35 mouse cellular contexts compared by ENCODE assay signal in genomic region chr4:108314041-108314440, GRCm38 (mm10). TPM values are rescaled to one million over a fixed set of nuclear protein-coding genes. Genes with fewer than 3 reads are reported as not detected.
DNase-seq lines count a peak whose midpoint lies in the region; ATAC-seq lines count a peak whose summit lies in the region.
"Had no signal": no experiment of that assay in that cellular context is flagged by ENCODE, and none has a peak within 500 bp of the region (broad histone marks: within the 10 kb centered on the region; RNA-seq: fewer than 3 reads in every experiment).

No protein-coding gene starts in this region.

- H3K4me1 ChIP-seq in midbrain, embryonic 15.5 days: no peaks in the 10 kb centered on the region
- H3K4me1 ChIP-seq: embryonic facial prominence, embryonic 10.5 days; embryonic facial prominence, embryonic 15.5 days; forebrain, embryonic 12.5 days; hindbrain, embryonic 12.5 days; midbrain, embryonic 10.5 days; neural tube, embryonic 13.5 days had no signal

- no peak overlapping the region for H3K4me3 ChIP-seq in midbrain, embryonic 15.5 days
- H3K4me3 ChIP-seq: embryonic facial prominence, embryonic 10.5 days; embryonic facial prominence, embryonic 15.5 days; forebrain, embryonic 12.5 days; heart, embryonic 15.5 days; hindbrain, embryonic 12.5 days; left cerebral cortex, adult 2 months; limb, embryonic 12.5 days; liver, embryonic 15.5 days; midbrain, embryonic 10.5 days; myocyte; neural tube, embryonic 13.5 days had no signal

- no peak for ATAC-seq in midbrain, embryonic 15.5 days (replicated peaks)
- ATAC-seq: activated CD4-positive, CD25-positive, alpha-beta regulatory T cell, adult 4 months; forebrain, postnatal 0 days; hindbrain, postnatal 0 days; intestine, embryonic 16.5 days had no signal

- no peaks in the 10 kb centered on the region for H3K9me3 ChIP-seq in midbrain, embryonic 15.5 days
- H3K9me3 ChIP-seq: embryonic facial prominence, embryonic 10.5 days; embryonic facial prominence, embryonic 15.5 days; forebrain, embryonic 12.5 days; heart, embryonic 15.5 days; hindbrain, embryonic 12.5 days; liver, embryonic 15.5 days; midbrain, embryonic 10.5 days; neural tube, embryonic 13.5 days had no signal

- no peak overlapping the region for H3K27ac ChIP-seq in midbrain, embryonic 15.5 days
- H3K27ac ChIP-seq: embryonic facial prominence, embryonic 10.5 days; embryonic facial prominence, embryonic 15.5 days; forebrain, embryonic 12.5 days; heart, embryonic 15.5 days; hindbrain, embryonic 12.5 days; hindbrain, postnatal 0 days; left cerebral cortex, adult 2 months; limb, embryonic 12.5 days; liver, embryonic 15.5 days; midbrain, embryonic 10.5 days; neural tube, embryonic 13.5 days; stomach, postnatal 0 days had no signal

- DNase-seq in layer of hippocampus, adult 11-12 months (ENCODE audit: low spot score): peak; percentile 41
- no peak for DNase-seq in layer of hippocampus, adult 18-20 months (ENCODE audit: low spot score in 2 of 2)
- DNase-seq in B cell, adult 2 months: peak; percentile 60 to 61
- DNase-seq in CD8-positive naive resting alpha-beta T cell, adult 2 months (ENCODE audit: low read depth in 2 of 2, low spot score in 2 of 2): peak; percentile 61 to 70
- DNase-seq in splenic B cell, adult 2 months (ENCODE audit: low read depth, low spot score): peak; percentile 67
- DNase-seq in left cerebral cortex, adult 11 months (ENCODE audit: low spot score): no peak
- DNase-seq: adrenal gland, adult 2 months; adrenal gland, postnatal 36 days; cerebellum, adult 18-20 months; cerebellum, postnatal 10 days; forebrain, postnatal 0 days; heart, postnatal 36 days; kidney, adult 9 months; kidney, postnatal 36 days; lung, embryonic 14.5 days; lung, postnatal 14 days; right cerebral cortex, postnatal 4 days; thymus, adult 18-20 months; thymus, postnatal 25 days had no signal

- H3K36me3 ChIP-seq in splenic B cell, adult 2 months (ENCODE audit: control insufficient read depth, insufficient read depth, low read length, poor library complexity, severe bottlenecking): no peaks in the 10 kb centered on the region
- H3K36me3 ChIP-seq in midbrain, embryonic 15.5 days (replicated peaks): no peaks in the 10 kb centered on the region
- H3K36me3 ChIP-seq: embryonic facial prominence, embryonic 10.5 days; embryonic facial prominence, embryonic 15.5 days; forebrain, embryonic 12.5 days; heart, embryonic 15.5 days; hindbrain, embryonic 12.5 days; limb, embryonic 12.5 days; liver, embryonic 15.5 days; midbrain, embryonic 10.5 days; neural tube, embryonic 13.5 days had no signal

- H3K27me3 ChIP-seq in splenic B cell, adult 2 months (ENCODE audit: control insufficient read depth, insufficient read depth, low read length, poor library complexity, severe bottlenecking): no peaks in the 10 kb centered on the region
- H3K27me3 ChIP-seq in midbrain, embryonic 15.5 days (replicated peaks): no peaks in the 10 kb centered on the region
- H3K27me3 ChIP-seq: embryonic facial prominence, embryonic 15.5 days; forebrain, embryonic 12.5 days; heart, embryonic 15.5 days; hindbrain, embryonic 12.5 days; limb, embryonic 12.5 days; liver, embryonic 15.5 days; neural tube, embryonic 13.5 days had no signal

- H3K4me2 ChIP-seq in midbrain, embryonic 15.5 days: no peak overlapping the region
- H3K4me2 ChIP-seq: embryonic facial prominence, embryonic 15.5 days; forebrain, embryonic 12.5 days; heart, embryonic 15.5 days; hindbrain, embryonic 12.5 days; limb, embryonic 12.5 days; liver, embryonic 15.5 days; lung, embryonic 14.5 days; neural tube, embryonic 13.5 days had no signal

- 45% methylated on average over 5 of the region's 5 CpGs for WGBS in midbrain, embryonic 15.5 days

- H3K9ac ChIP-seq in midbrain, embryonic 15.5 days: no peak overlapping the region
- H3K9ac ChIP-seq: embryonic facial prominence, embryonic 15.5 days; forebrain, embryonic 12.5 days; forebrain, postnatal 0 days; heart, embryonic 15.5 days; hindbrain, embryonic 12.5 days; limb, embryonic 12.5 days; liver, embryonic 15.5 days; lung, embryonic 14.5 days; neural tube, embryonic 13.5 days had no signal

RNA-seq across cellular contexts. Expression of gene Zyg11b, which starts 13.1 kb away (rescaled TPM):
- 10 to 100 TPM; 93.4 to 97.0 TPM for total RNA-seq in layer of hippocampus, adult 18-20 months (2021)
- 33.9 and 37.3 TPM in 2 replicates for polyA plus RNA-seq in midbrain, embryonic 15.5 days (2015; fragmentation: Nextera tagmentation; extraction: Ambion mirVana)

RNA-seq across cellular contexts. Expression of gene Coa7, which starts 13.9 kb away (rescaled TPM):
- total RNA-seq in layer of hippocampus, adult 18-20 months (2021): 10 to 100 TPM; 27.9 to 29.4 TPM
- 51.1 and 51.4 TPM in 2 replicates for polyA plus RNA-seq in midbrain, embryonic 15.5 days (2015; fragmentation: Nextera tagmentation; extraction: Ambion mirVana)

Comparison
In these comparisons a context has a peak if more than half of its experiments do, and no peak if none do; other contexts are left out.
1. DNase-seq: peak in layer of hippocampus, adult 11-12 months (single experiment), B cell, adult 2 months (2 of 2), CD8-positive naive resting alpha-beta T cell, adult 2 months (2 of 2) and splenic B cell, adult 2 months (single experiment); none in layer of hippocampus, adult 18-20 months (0 of 2) and left cerebral cortex, adult 11 months (single experiment).